Mouse (Mus musculus) small intestine, adult 2 months (tissue): ENCODE data around the gene Duox2. TPM values are rescaled to one million over a fixed set of nuclear protein-coding genes. Genes with fewer than 3 reads are reported as not detected.
A peak's percentile ranks its signal among the peaks of the same experiment; 100 is the strongest.

ENCODE experiments used
- H3K27ac ChIP-seq: fragments of 200-500 bp; 2 replicates; pipeline ENCODE4 v1.5.1; 2012; ENCODE audit warnings: low read depth, low read length, control low read depth, inconsistent platforms; ENCODE audit not compliant: insufficient read depth
- H3K27me3 ChIP-seq: fragments of 200-500 bp; 2 replicates; pipeline ENCODE4 v1.6.1; 2012; ENCODE audit warnings: mild to moderate bottlenecking, moderate library complexity, low read length, inconsistent platforms; ENCODE audit not compliant: control insufficient read depth, insufficient read depth
- H3K36me3 ChIP-seq: fragments of 200-500 bp; 2 replicates; pipeline ENCODE4 v1.6.1; 2012; ENCODE audit warnings: mild to moderate bottlenecking, low read length, control low read depth, inconsistent platforms; ENCODE audit not compliant: control insufficient read depth, insufficient read depth
- H3K4me1 ChIP-seq: fragments of 200-500 bp; 2 replicates; pipeline ENCODE4 v1.6.1; 2012; ENCODE audit warnings: low read length, inconsistent platforms, mixed read lengths; ENCODE audit not compliant: control insufficient read depth, insufficient read depth, insufficient read length
- H3K4me3 ChIP-seq: fragments of 200-500 bp; 2 replicates; pipeline ENCODE4 v1.5.1; 2012; ENCODE audit warnings: low read depth, mild to moderate bottlenecking, control low read depth, inconsistent platforms, low read length, moderate library complexity
- CTCF ChIP-seq: fragments of 200-500 bp; IDR thresholded peaks from 2 replicates; pipeline ENCODE4 v1.5.1; 2012; ENCODE audit warnings: low read depth, mild to moderate bottlenecking, control low read depth, inconsistent platforms, low read length, moderate library complexity, mixed read lengths; ENCODE audit not compliant: insufficient replicate concordance, insufficient read length; ENCODE audit errors: extremely low read depth
- POLR2A ChIP-seq: fragments of 200-500 bp; IDR thresholded peaks from 2 replicates; pipeline ENCODE4 v1.6.1; 2012; ENCODE audit warnings: low read depth, mild to moderate bottlenecking, control low read depth, inconsistent platforms, low read length, moderate library complexity
- WGBS: fragments of 180-500 bp; shearing (Covaris S2); methylation state at CpG from one replicate; pipeline ENCODE4 v1.1.7; 2018; 5-methylcytosine and 5-hydroxymethylcytosine counted together
- polyA plus RNA-seq: library from polyadenylated mRNA; depleted of rRNA; stranded (reverse); fragments of >200 nt; gene quantifications from 2 replicates; pipeline ENCODE4 v1.2.3, GENCODE M21; 2012

Duox2 gene
- polyA plus RNA-seq, 1 experiment, result 133 TPM

DNA sequence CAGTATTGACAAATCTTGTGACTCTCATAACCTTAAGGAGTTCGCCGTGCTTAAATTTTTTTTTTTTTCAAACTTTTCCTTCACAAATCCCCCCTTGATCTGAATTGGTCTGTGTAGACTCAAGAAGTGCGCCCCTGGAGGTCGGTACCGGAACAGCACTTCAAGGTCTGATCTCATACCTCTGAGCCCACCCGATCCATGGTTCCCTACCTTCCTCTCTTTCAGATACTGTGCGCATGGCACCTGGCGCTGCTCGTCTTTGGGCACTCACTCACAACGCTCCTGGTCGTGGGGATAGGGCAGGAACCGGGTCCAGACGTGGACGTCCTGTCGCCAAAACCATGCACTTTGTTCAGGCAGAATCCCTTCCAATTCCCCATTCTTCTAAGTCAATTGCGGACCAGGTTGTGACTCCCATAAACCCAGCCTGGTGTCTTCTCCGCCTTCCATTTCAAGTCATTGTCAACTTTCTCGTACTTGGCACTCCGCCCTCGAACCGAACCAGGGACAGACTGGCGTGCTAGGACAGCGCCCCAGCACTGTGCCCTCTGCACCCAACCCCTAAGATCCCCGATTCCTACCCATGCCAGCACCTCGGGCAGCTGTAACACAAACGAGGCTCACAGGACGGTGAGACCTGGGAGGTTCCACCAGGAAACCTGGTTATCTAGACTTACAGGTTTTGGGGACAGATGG, 14.6 kb upstream of the Duox2 start:
- peak; percentile 5; the same call in 1 of the 2 replicates for TF ChIP-seq POLR2A
- TF ChIP-seq CTCF, result peak; percentile 75; the same call in 1 of the 2 replicates
- H3K27ac ChIP-seq, result no peak overlapping the region
- WGBS, result 1% methylated on average over 27 of the region's 27 CpGs
- H3K36me3 ChIP-seq, result no peaks in the 10 kb centered on the region
- peak overlapping the region; percentile 57 for H3K4me3 ChIP-seq
- H3K27me3 ChIP-seq, result peaks cover 5% of the 10 kb centered on the region; the same call in 1 of the 2 replicates
- H3K4me1 ChIP-seq, result peaks cover 7% of the 10 kb centered on the region

- Histone ChIP-seq H3K27ac (no peak overlapping the region), H3K4me3 (no peak overlapping the region), H3K36me3 (no peaks in the 10 kb centered on the region), H3K27me3 (peaks cover 11% of the 10 kb centered on the region), H3K4me1 (peaks cover 7% of the 10 kb centered on the region)
- TF ChIP-seq CTCF (no peak), POLR2A (no peak)
- 70% methylated on average over 2 of the region's 2 CpGs for WGBS
Measured at GRCm38 (mm10) chr2:122311561-122311960, 13.3 kb upstream of the Duox2 start.

- 31% methylated on average over 3 of the region's 3 CpGs for WGBS
- Histone ChIP-seq H3K27me3 (peaks cover 13% of the 10 kb centered on the region), H3K27ac (no peak overlapping the region), H3K4me3 (no peak overlapping the region), H3K36me3 (no peaks in the 10 kb centered on the region), H3K4me1 (peaks cover 7% of the 10 kb centered on the region)
- TF ChIP-seq CTCF (no peak), POLR2A (no peak)
Measured at GRCm38 (mm10) chr2:122309647-122310046, 11.4 kb upstream of the Duox2 start.

DNA sequence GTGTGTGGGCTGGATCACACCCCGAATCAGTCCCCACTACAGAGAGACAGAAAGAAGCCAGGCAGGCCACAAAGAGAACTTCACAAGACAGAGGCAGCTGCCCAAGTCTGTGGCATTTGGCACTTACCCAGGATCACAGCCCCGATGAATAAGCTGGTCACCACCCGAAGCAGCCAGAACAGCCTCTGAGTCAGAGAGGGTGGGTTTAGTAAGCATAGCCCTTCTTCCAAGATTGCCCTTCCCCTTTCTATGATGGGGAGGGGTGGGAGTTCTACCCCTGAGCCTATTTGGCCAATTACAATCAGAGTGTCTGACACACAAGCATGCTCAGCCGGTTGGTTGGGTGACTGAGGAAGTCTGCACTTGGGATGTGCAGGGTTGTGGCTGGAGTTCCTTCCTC, 7.9 kb upstream of the Duox2 start:
- Histone ChIP-seq H3K27ac (no peak overlapping the region), H3K4me3 (no peak overlapping the region), H3K27me3 (peaks cover 12% of the 10 kb centered on the region), H3K4me1 (peaks cover 4% of the 10 kb centered on the region), H3K36me3 (no peaks in the 10 kb centered on the region)
- 17% methylated on average over 4 of the region's 4 CpGs for WGBS
- TF ChIP-seq POLR2A (no peak), CTCF (no peak)

DNA sequence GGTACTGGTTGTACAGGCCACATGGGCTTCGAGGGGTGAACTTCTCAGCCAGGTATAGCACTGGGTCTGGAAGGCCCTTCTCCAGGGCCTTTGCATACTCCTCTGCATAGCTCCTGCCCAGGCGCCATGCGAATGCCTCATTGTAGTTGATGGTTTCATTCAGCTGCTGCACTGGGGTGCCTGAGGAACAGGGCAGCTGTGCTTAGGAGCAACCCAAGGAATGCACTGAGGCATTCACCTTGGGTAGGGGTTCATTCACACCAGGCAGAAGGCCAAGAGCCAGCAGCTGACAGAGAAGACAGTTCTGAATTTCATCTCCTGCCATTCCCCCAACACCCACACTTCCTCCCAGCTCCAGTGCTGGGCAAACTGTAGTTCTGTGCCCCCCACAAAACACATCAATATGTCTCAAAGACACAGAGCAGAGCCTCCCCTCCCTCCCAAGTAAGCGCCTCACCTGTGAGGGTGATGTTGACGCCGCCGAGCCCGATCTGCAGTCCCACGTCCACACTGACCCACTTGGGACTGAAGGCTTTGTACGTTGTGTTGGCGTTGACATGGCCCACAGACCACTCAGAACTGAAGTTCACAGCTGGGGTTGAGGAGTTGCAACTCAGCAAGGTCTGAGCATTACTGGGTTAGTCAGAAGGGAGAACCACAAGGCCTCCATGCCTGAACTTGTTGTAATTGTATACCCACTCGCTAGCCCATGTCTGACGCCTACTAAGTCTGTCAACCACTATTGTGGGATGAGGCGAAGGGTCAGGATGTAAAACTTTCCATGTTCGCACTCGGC, 7.0 kb upstream of the Duox2 start:
- Histone ChIP-seq H3K36me3 (no peaks in the 10 kb centered on the region), H3K4me1 (peaks cover 9% of the 10 kb centered on the region), H3K27ac (no peak overlapping the region), H3K27me3 (peaks cover 15% of the 10 kb centered on the region), H3K4me3 (no peak overlapping the region)
- no peak for TF ChIP-seq CTCF
- TF ChIP-seq POLR2A, result no peak
- 91% methylated on average over 16 of the region's 16 CpGs for WGBS

DNA sequence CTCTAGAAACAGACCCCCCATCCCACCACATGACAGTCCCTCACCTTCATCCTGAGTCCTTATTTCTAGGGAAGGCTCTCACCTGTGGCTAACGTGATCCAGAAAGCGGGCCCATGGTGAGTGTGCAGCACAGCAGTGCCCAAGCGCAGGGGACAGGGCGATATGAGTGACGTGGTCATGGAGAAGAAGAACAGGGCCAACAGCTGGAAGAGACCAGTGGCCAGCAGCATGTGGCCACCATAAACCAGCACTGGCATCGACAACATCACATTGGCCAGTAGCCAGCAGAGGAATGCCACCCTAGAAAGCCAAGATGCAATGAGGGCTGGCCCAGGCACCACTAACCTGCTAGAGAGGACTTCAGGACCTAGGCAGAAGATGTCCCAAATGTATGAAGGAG, 6.3 kb upstream of the Duox2 start:
- TF ChIP-seq CTCF (no peak), POLR2A (no peak)
- Histone ChIP-seq H3K36me3 (no peaks in the 10 kb centered on the region), H3K4me1 (peaks cover 9% of the 10 kb centered on the region), H3K4me3 (no peak overlapping the region), H3K27me3 (peaks cover 15% of the 10 kb centered on the region), H3K27ac (no peak overlapping the region)
- 86% methylated on average over 6 of the region's 6 CpGs for WGBS

DNA sequence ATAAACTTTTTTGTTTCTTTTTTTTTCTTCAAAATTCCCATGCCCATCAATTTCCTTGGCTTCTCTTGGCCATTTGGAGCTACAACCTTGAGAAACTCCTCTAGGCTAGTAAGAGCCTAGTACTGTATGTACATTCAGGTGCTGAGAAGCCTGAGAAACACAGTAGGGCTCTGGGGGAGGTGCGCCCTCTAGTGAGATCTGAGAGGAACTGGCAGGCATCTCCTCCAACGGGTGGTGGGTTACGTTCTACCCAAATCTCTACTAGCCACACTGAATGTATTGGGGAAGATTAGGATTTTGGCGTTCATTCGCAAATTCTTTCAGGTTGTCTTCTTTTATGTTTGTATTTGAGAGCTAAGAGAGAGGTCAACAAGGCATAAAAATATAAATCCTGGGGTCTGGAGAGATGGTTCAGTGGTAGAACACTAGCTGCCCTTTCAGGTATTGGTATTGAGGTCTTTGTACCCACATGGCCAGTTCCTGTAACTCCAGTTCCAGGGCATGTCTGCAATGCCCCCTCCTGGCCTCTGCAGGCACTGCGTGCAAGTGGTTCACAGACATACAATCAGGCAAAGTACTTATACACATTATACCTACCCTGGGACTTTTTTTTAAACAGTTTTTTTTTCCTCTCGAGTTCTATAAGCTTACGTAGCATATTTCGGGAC, 4.5 kb upstream of the Duox2 start:
- Histone ChIP-seq H3K27ac (no peak overlapping the region), H3K27me3 (peaks cover 14% of the 10 kb centered on the region), H3K36me3 (no peaks in the 10 kb centered on the region), H3K4me1 (peaks cover 12% of the 10 kb centered on the region), H3K4me3 (no peak overlapping the region)
- peak; percentile 58; the same call in 1 of the 2 replicates for TF ChIP-seq CTCF
- no peak for TF ChIP-seq POLR2A
- WGBS, result 11% methylated on average over 9 of the region's 9 CpGs
